Mouse (Mus musculus): Measurements from ENCODE around the gene Cxcr2. TPM values are rescaled to one million over a fixed set of nuclear protein-coding genes. Genes with fewer than 3 reads are reported as not detected.

Gene Cxcr2
- polyA plus RNA-seq, 1 experiment from 2014 or later = 0.13 TPM

DNA sequence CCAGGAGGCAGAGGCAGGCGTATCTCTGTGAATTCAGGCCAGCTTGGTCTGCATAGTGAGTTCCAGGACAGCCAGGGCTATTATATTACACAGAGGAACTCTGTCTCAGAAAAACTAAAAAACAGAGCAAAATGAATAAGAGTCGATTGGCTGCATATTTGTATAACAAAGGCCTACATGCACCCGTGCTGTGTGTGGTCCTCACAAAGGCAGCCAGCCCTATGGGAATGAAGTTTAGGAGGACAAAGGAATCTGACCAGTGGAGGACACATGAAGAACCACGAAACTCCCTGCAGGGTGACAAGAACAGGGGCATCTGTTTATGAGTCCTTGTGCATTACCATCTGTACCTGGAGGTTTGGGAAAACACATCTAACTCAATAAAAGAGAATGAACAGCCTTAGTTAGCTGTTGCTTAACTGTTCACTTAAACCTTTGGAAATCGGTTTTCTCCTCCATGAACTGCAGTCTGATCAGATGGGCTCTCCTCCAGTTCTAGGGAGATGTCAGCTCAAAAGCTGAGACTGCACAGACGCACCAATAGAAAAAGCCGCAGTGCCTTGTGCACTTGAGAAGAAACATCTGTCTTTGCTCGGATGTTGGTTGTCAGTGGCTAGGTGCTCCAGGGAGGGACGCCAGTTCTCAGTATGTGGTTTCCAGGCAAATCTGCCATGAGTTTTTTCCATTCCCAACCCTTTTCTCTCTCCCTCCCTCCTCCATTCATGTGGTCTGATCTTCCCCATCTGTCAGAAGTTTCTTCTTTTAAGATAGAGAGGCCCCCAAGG, 26.0 kb downstream of the Cxcr2 start:
- 34% methylated on average over 9 of the region's 9 CpGs for WGBS
- Histone ChIP-seq H3K27ac (peak overlapping the region; percentile 24), H3K27me3 (no peaks in the 10 kb centered on the region), H3K36me3 (no peaks in the 10 kb centered on the region), H3K4me3 (no peak overlapping the region), H3K4me1 (replicated peaks) (peaks cover 18% of the 10 kb centered on the region), H3K4me2 (no peak overlapping the region), H3K9me3 (replicated peaks) (no peaks in the 10 kb centered on the region), H3K9ac (no peak overlapping the region)
- ATAC-seq (replicated peaks; ENCODE audit: insufficient number of reproducible peaks, insufficient read depth, low FRiP score, low read depth) = peak; percentile 80

DNA sequence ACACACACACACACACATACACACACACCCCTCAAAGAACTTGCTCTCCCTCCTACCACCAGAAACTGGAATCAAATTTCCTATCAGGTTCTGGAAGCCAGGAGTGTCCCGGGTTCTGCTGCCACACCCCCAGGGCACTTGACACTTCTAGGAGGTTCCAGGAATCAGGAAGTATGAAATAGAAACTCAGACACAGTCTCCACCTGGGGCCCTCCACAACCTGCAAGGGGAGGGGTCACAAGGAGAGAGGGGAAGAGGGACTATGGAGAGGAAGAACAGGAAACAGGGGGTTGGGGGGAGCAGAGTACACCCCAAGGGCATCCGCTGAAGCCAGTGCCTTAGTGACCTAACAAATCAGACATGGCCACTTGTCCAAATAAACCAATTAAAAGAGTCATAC, 27.7 kb downstream of the Cxcr2 start:
- Histone ChIP-seq H3K4me1 (replicated peaks) (peaks cover 18% of the 10 kb centered on the region), H3K27ac (no peak overlapping the region), H3K27me3 (no peaks in the 10 kb centered on the region), H3K9me3 (replicated peaks) (no peaks in the 10 kb centered on the region), H3K4me3 (no peak overlapping the region), H3K36me3 (no peaks in the 10 kb centered on the region), H3K4me2 (no peak overlapping the region), H3K9ac (no peak overlapping the region)
- 53% methylated on average over 2 of the region's 2 CpGs for WGBS
- ATAC-seq (replicated peaks; ENCODE audit: insufficient number of reproducible peaks, insufficient read depth, low FRiP score, low read depth) = no peak

DNA sequence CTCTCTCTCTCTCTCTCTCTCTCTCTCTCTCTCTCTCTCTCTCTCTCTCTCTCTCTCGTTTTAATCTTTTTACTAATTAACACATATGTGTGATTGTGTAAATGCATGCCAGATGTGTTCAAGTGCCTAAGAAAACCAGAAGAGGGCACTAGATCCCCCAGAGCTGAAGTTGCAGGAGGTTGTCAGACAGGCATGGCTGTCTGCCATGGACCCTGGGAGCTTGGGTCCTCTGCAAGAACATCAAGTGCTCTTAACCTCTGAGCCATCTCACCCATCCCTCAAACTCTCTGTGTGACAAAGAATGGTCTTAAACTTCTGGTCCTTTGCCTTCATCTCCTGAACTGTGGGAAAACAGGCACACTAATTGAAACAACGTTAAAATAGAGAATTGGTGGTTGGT, 29.2 kb downstream of the Cxcr2 start:
- Histone ChIP-seq H3K4me2 (no peak overlapping the region), H3K27ac (no peak overlapping the region), H3K4me1 (replicated peaks) (peaks cover 15% of the 10 kb centered on the region), H3K36me3 (no peaks in the 10 kb centered on the region), H3K4me3 (no peak overlapping the region), H3K27me3 (no peaks in the 10 kb centered on the region), H3K9me3 (replicated peaks) (no peaks in the 10 kb centered on the region), H3K9ac (no peak overlapping the region)
- ATAC-seq (replicated peaks; ENCODE audit: insufficient number of reproducible peaks, insufficient read depth, low FRiP score, low read depth) = no peak
- 55% methylated on average over 2 of the region's 2 CpGs for WGBS

DNA sequence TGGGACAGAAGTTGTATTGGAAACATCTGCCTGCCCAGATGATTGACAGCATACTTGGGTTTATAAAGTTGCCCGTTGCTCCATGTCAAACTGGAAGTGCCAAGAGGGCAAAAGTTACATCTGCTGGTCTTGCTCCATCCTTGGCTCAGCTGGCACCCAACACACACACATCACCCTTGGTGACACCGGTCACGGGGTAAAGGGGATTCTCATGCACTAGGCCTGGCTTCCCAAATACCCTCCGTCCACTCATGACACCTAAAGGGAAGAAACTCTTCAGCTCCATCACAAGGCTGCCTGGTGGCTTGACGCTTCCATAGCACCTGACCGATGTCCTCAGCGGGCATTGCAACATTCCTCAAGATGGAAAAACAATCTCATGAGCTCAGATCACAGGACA, 36.7 kb downstream of the Cxcr2 start:
- no peak for ATAC-seq (replicated peaks; ENCODE audit: insufficient number of reproducible peaks, insufficient read depth, low FRiP score, low read depth)
- H3K27me3 ChIP-seq = no peaks in the 10 kb centered on the region
- WGBS = 84% methylated on average over 7 of the region's 7 CpGs
- H3K9ac ChIP-seq = no peak overlapping the region
- H3K27ac ChIP-seq = no peak overlapping the region
- H3K4me3 ChIP-seq = no peak overlapping the region
- no peaks in the 10 kb centered on the region for H3K9me3 ChIP-seq (replicated peaks)
- no peaks in the 10 kb centered on the region for H3K4me1 ChIP-seq (replicated peaks)
- no peaks in the 10 kb centered on the region for H3K36me3 ChIP-seq
- no peak overlapping the region for H3K4me2 ChIP-seq

DNA sequence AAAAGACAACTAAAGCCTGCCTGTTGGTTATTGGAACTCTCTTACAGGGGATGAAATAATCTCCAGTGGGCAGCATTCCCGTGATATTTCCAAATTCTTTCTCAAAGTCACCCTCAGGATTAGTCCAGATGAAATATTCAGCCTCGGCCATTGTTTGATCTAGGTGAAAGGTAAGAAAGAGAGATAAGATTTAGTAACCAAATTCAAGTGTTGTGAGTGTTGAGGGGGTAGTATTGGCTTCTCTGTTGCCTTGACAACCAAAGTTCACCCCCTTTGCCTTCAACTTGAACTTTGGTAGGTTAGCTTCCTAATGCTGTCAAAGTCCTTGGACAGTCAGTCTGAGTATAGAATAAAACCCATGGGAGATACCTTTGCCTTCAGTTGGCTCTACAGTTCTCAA, 38.9 kb downstream of the Cxcr2 start:
- Histone ChIP-seq H3K4me3 (no peak overlapping the region), H3K9me3 (replicated peaks) (no peaks in the 10 kb centered on the region), H3K36me3 (no peaks in the 10 kb centered on the region), H3K27me3 (no peaks in the 10 kb centered on the region), H3K27ac (no peak overlapping the region), H3K4me1 (replicated peaks) (no peaks in the 10 kb centered on the region), H3K9ac (no peak overlapping the region), H3K4me2 (no peak overlapping the region)
- 72% methylated on average over 2 of the region's 2 CpGs for WGBS
- no peak for ATAC-seq (replicated peaks; ENCODE audit: insufficient number of reproducible peaks, insufficient read depth, low FRiP score, low read depth)

DNA sequence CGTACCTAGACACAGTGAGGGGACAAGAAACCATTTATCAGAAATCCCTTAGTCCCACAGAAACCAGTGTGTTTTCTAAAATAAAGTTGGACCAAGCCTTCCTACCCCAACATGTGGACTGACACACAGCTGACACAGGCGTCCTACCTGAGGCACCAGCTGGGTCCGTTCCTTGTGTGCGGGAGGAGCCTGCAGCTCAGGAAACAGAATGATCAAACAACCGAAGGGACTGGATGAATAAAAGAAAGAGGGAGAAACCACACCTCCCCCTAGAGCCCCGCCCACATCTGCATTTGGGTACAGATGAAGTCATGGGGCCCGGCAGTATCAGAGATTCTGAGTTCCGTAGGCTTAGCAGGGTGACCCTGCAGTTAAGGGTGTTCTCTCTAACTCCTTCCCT, 40.7 kb downstream of the Cxcr2 start, which contains the start of gene Cxcr1:
Cxcr1 (minus strand) TSS at position 187 of the 400 bp plus-strand sequence.
- 62% methylated on average over 8 of the region's 8 CpGs for WGBS
- no peaks in the 10 kb centered on the region for H3K27me3 ChIP-seq
- H3K36me3 ChIP-seq = no peaks in the 10 kb centered on the region
- ATAC-seq (replicated peaks; ENCODE audit: insufficient number of reproducible peaks, insufficient read depth, low FRiP score, low read depth) = no peak
- no peaks in the 10 kb centered on the region for H3K9me3 ChIP-seq (replicated peaks)
- H3K4me1 ChIP-seq (replicated peaks) = no peaks in the 10 kb centered on the region
- H3K27ac ChIP-seq = no peak within 1 kb of the TSS
- H3K9ac ChIP-seq = no peak within 1 kb of the TSS
- H3K4me3 ChIP-seq = no peak within 1 kb of the TSS
- no peak within 1 kb of the TSS for H3K4me2 ChIP-seq

DNA sequence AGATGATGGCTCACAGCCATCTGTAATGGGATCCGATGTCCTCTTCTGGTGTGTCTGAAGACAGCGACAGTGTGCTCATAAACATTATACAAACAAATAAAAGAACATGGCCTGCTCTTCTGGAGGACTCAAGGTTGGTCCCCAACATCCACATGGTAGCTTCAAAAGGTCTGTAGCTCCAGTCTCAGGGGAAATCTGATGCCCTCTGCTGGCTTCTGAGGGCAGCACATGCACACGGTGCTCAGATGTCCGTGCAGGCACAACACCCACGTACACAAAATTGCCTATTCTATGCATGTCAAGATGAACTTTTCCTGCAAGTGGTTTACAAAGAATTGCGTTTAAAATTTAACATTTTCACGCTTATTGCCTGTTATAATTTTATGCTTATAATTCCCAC, 42.2 kb downstream of the Cxcr2 start:
- ATAC-seq (replicated peaks; ENCODE audit: insufficient number of reproducible peaks, insufficient read depth, low FRiP score, low read depth) = no peak
- no peak overlapping the region for H3K9ac ChIP-seq
- H3K36me3 ChIP-seq = no peaks in the 10 kb centered on the region
- H3K4me3 ChIP-seq = no peak overlapping the region
- H3K9me3 ChIP-seq (replicated peaks) = no peaks in the 10 kb centered on the region
- no peak overlapping the region for H3K27ac ChIP-seq
- no peaks in the 10 kb centered on the region for H3K27me3 ChIP-seq
- 47% methylated on average over 7 of the region's 7 CpGs for WGBS
- H3K4me2 ChIP-seq = no peak overlapping the region
- no peaks in the 10 kb centered on the region for H3K4me1 ChIP-seq (replicated peaks)

DNA sequence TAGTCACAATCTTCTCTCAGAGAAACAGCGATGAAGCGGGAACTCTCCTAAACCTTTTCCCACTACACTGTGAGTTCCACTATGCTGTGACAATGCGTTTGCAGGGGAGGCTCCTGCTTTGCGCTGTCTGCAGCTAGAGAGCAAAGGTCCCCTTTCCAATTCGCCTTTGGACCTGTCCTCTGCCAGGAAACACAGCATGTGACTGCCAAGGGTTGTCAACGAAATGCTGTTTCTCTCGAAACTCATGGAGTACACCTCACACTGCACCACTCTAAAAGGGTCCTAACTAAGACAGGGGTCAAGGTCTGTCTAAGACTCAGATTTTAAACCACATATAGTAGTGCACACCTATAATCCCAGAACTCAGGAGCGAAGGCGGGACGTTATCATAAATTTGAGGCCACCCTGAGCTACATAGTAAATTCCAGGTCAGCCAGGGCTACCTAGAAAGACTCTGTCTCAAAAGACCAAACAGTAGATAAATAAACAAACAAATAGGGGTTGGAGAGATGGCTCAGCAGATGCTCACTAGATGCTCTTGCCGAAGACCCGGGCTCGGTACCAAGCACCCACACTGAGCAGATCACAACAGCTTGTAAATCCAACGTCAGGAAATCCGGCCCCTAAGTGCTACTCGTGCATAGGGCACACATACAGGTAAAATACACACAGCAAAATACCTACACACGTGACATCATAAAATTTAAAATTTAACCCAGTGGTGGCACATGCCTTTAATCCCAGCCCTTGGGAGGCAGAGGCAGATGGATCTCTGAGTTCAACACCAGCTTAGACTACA, 43.0 kb downstream of the Cxcr2 start:
- Histone ChIP-seq H3K4me2 (no peak overlapping the region), H3K4me1 (replicated peaks) (no peaks in the 10 kb centered on the region), H3K9ac (no peak overlapping the region), H3K9me3 (replicated peaks) (no peaks in the 10 kb centered on the region), H3K27ac (no peak overlapping the region), H3K36me3 (no peaks in the 10 kb centered on the region), H3K27me3 (no peaks in the 10 kb centered on the region), H3K4me3 (no peak overlapping the region)
- no peak for ATAC-seq (replicated peaks; ENCODE audit: insufficient number of reproducible peaks, insufficient read depth, low FRiP score, low read depth)
- 76% methylated on average over 17 of the region's 17 CpGs for WGBS

DNA sequence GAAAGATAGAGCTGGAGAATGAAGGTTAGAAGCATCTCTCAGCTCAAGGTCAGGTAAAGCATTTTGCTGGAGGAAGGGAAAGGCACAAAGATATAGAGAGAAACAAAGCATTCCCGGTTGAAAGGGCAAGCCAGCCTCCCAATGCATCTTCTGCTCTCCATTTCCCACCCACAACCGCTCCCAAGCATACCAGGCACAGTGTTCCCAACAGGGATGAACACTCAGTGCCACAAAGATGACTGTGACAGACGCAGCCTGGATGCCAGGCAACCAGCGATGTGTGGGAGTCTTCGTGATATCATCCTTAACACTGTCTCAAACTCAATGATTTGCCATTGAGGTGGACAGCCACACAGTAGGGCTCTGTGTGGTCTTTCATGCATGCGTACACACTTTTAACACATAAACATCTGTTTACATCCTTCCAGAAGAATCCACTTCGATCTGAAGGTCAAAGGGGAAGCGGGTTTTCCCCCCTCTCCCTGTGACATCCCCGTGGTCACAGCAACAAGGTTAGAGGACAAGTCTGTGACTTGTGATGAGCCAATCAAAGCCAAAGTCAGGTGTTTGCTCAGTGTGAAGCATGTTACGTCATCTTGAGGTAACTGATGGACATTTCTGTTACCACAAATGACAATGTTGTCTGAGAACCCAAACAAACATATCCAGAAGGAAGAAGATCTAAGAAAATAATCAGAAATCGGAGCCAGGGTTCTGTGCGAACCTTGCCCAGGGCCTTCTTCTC, 44.1 kb downstream of the Cxcr2 start:
- Histone ChIP-seq H3K27ac (no peak overlapping the region), H3K4me1 (replicated peaks) (no peaks in the 10 kb centered on the region), H3K4me3 (no peak overlapping the region), H3K27me3 (no peaks in the 10 kb centered on the region), H3K36me3 (no peaks in the 10 kb centered on the region), H3K9me3 (replicated peaks) (no peaks in the 10 kb centered on the region), H3K9ac (no peak overlapping the region), H3K4me2 (no peak overlapping the region)
- 79% methylated on average over 12 of the region's 12 CpGs for WGBS
- ATAC-seq (replicated peaks; ENCODE audit: insufficient number of reproducible peaks, insufficient read depth, low FRiP score, low read depth) = no peak

DNA sequence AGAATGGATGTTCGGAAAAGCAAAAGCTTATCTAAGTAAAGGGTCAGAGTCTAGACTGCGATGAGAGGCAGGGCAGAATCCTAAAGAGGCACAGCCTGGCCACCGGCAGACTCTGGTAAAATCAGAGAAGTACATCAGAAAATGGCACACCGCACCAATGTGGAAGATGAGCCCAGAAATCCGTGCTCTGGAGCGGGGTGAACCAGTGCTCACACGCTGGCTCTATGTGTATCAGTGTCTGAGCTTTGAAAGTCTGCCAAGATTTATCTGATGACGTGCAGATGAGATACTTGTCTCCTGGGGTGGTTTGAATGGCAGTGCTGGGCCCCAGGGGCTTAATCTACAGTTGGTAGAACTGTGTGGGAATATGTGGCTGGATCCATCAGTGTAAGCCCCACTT, 45.3 kb downstream of the Cxcr2 start:
- Histone ChIP-seq H3K9me3 (replicated peaks) (no peaks in the 10 kb centered on the region), H3K9ac (no peak overlapping the region), H3K4me3 (no peak overlapping the region), H3K4me2 (no peak overlapping the region), H3K27me3 (no peaks in the 10 kb centered on the region), H3K4me1 (replicated peaks) (no peaks in the 10 kb centered on the region), H3K36me3 (no peaks in the 10 kb centered on the region), H3K27ac (no peak overlapping the region)
- ATAC-seq (replicated peaks; ENCODE audit: insufficient number of reproducible peaks, insufficient read depth, low FRiP score, low read depth) = no peak
- WGBS = 60% methylated on average over 8 of the region's 8 CpGs

DNA sequence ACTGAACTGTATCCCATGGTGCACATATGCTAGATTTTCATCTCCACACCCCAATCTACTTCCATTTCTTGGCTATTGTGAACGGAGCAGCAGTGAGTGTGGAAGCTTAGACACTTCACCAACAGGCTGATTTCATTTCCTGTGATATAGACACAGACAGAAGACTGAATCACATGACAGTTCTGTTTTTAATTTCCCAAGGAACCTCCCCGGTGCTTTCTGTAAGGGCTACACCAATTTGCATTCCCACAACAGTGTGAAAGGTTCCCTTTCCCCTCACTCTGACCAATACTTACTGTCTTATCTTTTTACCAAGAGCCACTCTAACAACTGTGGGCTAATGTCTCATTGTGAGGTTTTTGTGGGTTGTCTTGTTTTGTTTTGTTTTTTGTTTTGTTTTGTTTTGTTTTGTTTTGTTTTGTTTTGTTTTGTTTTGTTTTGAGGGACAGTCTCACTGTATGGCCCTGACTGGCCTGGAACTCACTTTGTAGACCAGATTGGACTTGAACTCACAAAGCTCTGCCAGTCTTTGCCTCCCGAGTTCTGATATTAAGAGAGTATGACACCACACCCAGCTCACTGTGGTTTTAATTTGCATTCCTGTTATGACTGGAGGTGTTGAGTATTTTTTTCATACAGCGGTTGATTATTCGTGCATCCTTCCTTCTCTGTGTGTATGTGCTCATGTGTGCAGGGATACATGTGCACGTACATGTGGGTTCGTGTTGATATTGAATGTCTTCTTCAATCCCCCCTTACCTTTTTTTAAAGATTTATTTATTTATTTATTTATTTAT, 47.5 kb downstream of the Cxcr2 start:
- ATAC-seq (replicated peaks; ENCODE audit: insufficient number of reproducible peaks, insufficient read depth, low FRiP score, low read depth) = no peak
- H3K36me3 ChIP-seq = no peaks in the 10 kb centered on the region
- 71% methylated on average over 7 of the region's 7 CpGs for WGBS
- no peaks in the 10 kb centered on the region for H3K4me1 ChIP-seq (replicated peaks)
- H3K27me3 ChIP-seq = no peaks in the 10 kb centered on the region
- H3K9me3 ChIP-seq (replicated peaks) = no peaks in the 10 kb centered on the region
- H3K4me3 ChIP-seq = no peak overlapping the region
- no peak overlapping the region for H3K27ac ChIP-seq
- H3K9ac ChIP-seq = no peak overlapping the region
- H3K4me2 ChIP-seq = no peak overlapping the region

Data from heart, embryonic 15.5 days (tissue).